Mouse (Mus musculus): ENCODE results near the gene Bysl. TPM values are rescaled to one million over a fixed set of nuclear protein-coding genes. Genes with fewer than 3 reads are reported as not detected.

Gene Bysl
- total and polyA plus RNA-seq, 2 experiments from 2014 or later, result 17.4 to 19.9 TPM

DNA sequence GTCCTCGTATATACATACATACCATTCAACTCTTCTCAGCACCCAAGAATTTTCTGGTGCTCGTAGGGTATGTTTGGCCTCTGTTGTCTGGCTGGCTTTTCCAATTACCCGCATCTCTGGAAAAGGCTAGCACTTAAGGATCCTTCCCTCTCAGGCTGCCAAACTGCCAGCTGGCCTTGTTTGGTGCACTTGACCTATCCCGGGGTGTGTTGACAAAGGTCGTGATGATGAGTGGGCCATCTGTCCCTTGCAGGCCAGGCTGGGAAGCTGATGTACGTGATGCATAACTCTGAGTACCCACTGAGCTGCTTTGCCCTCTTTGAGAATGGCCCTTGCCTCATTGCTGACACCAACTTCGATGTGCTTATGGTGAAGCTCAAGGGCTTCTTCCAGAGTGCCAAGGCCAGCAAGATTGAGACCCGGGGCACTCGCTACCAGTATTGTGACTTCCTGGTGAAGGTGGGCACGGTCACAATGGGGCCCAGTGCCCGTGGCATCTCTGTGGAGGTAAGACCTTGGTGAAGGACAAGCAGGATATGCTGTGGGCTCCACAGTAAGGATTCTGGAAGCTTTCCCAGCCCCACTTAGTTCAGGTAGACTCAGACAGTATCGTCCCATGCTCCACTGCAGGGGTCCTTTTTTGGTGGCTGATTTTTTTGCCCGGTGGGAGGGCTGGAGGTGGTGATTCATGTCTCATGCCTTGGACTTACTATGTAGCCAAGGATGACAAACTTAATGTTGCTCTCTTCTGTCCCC lies 7.4 kb upstream of the Bysl start:
- no peak for ATAC-seq (ENCODE audit: insufficient read depth, low read depth)
- 85% methylated on average over 13 of the region's 13 CpGs for WGBS

GRCm38 (mm10) chr17:47617605-47618307 lies 6.5 kb upstream of the Bysl start:
- H3K4me3 ChIP-seq (ENCODE audit: low read depth, low read length), result no peak overlapping the region
- TF ChIP-seq CTCF (IDR thresholded peaks at IDR 0.05; ENCODE audit: low read depth) (no peak), EP300 (IDR thresholded peaks at IDR 0.05; ENCODE audit: low read depth) (no peak)
- H3K4me1 ChIP-seq (ENCODE audit: control insufficient read depth, insufficient read depth), result peaks cover 2% of the 10 kb centered on the region; the same call in 1 of the 2 replicates
- H3K9ac ChIP-seq (replicated peaks; ENCODE audit: low read depth, low read length), result no peak overlapping the region
- no peak overlapping the region for H3K27ac ChIP-seq (ENCODE audit: low read depth)
- H3K27me3 ChIP-seq (ENCODE audit: control insufficient read depth, insufficient read depth, low read length), result no peaks in the 10 kb centered on the region
- H3K4me2 ChIP-seq (ENCODE audit: low read depth, low read length), result no peak overlapping the region
- no peak for DNase-seq (ENCODE audit: low spot score)
- no peaks in the 10 kb centered on the region for H3K9me3 ChIP-seq (replicated peaks; ENCODE audit: control insufficient read depth, low read length)
- no peak for ATAC-seq (ENCODE audit: insufficient read depth, low read depth)
- WGBS, result 84% methylated on average over 9 of the region's 9 CpGs
- peaks cover 52% of the 10 kb centered on the region for H3K36me3 ChIP-seq (replicated peaks; ENCODE audit: control insufficient read depth, insufficient read depth, low read length)

More for the DNA sequence above, 7.4 kb upstream of the Bysl start:
- no peaks in the 10 kb centered on the region for H3K27me3 ChIP-seq (ENCODE audit: control insufficient read depth, insufficient read depth, low read length)
- peaks cover 58% of the 10 kb centered on the region for H3K36me3 ChIP-seq (replicated peaks; ENCODE audit: control insufficient read depth, insufficient read depth, low read length)
- no peak overlapping the region for H3K4me3 ChIP-seq (ENCODE audit: low read depth, low read length)
- H3K9me3 ChIP-seq (replicated peaks; ENCODE audit: control insufficient read depth, low read length), result no peaks in the 10 kb centered on the region
- H3K27ac ChIP-seq (ENCODE audit: low read depth), result no peak overlapping the region
- TF ChIP-seq EP300 (IDR thresholded peaks at IDR 0.05; ENCODE audit: low read depth), result no peak
- TF ChIP-seq CTCF (IDR thresholded peaks at IDR 0.05; ENCODE audit: low read depth), result no peak
- no peak overlapping the region for H3K9ac ChIP-seq (replicated peaks; ENCODE audit: low read depth, low read length)
- H3K4me1 ChIP-seq (ENCODE audit: control insufficient read depth, insufficient read depth), result no peaks in the 10 kb centered on the region
- H3K4me2 ChIP-seq (ENCODE audit: low read depth, low read length), result no peak overlapping the region
- DNase-seq (ENCODE audit: low spot score), result no peak

DNA sequence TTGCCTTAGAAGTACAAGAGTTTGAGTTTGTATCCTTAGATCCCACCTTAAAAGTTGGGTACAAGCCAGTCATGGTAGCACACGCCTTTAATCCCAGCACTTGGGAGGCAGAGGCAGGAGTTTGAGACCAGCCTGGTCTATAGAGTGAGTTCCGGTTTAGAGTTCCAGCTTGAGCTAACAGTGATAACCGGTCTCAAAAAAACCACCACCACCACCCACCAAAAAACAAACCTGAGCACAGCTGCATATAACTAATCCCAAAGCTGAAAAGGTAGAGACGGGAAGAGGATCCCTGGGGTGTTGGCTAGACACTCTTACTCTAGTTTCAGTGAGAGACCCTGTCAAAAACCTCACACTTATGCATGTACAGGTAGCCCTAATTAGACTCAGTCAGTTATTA lies 5.4 kb upstream of the Bysl start:
- H3K9ac ChIP-seq (replicated peaks; ENCODE audit: low read depth, low read length), result no peak overlapping the region
- H3K27ac ChIP-seq (ENCODE audit: low read depth), result no peak overlapping the region
- 89% methylated on average over 4 of the region's 4 CpGs for WGBS
- ATAC-seq (ENCODE audit: insufficient read depth, low read depth) (no peak), DNase-seq (ENCODE audit: low spot score) (no peak)
- H3K4me1 ChIP-seq (ENCODE audit: control insufficient read depth, insufficient read depth), result peaks cover 11% of the 10 kb centered on the region; the same call in 1 of the 2 replicates
- no peaks in the 10 kb centered on the region for H3K9me3 ChIP-seq (replicated peaks; ENCODE audit: control insufficient read depth, low read length)
- H3K4me3 ChIP-seq (ENCODE audit: low read depth, low read length), result no peak overlapping the region
- TF ChIP-seq EP300 (IDR thresholded peaks at IDR 0.05; ENCODE audit: low read depth), result no peak
- no peak for TF ChIP-seq CTCF (IDR thresholded peaks at IDR 0.05; ENCODE audit: low read depth)
- H3K4me2 ChIP-seq (ENCODE audit: low read depth, low read length), result no peak overlapping the region
- no peaks in the 10 kb centered on the region for H3K27me3 ChIP-seq (ENCODE audit: control insufficient read depth, insufficient read depth, low read length)
- peaks cover 44% of the 10 kb centered on the region for H3K36me3 ChIP-seq (replicated peaks; ENCODE audit: control insufficient read depth, insufficient read depth, low read length)

GRCm38 (mm10) chr17:47616119-47616518 lies 4.8 kb upstream of the Bysl start:
- Histone ChIP-seq H3K4me2 (ENCODE audit: low read depth, low read length) (no peak overlapping the region), H3K9me3 (replicated peaks; ENCODE audit: control insufficient read depth, low read length) (no peaks in the 10 kb centered on the region), H3K27me3 (ENCODE audit: control insufficient read depth, insufficient read depth, low read length) (no peaks in the 10 kb centered on the region), H3K4me1 (ENCODE audit: control insufficient read depth, insufficient read depth) (peaks cover 11% of the 10 kb centered on the region; the same call in 1 of the 2 replicates), H3K27ac (ENCODE audit: low read depth) (no peak overlapping the region), H3K9ac (replicated peaks; ENCODE audit: low read depth, low read length) (no peak overlapping the region), H3K36me3 (replicated peaks; ENCODE audit: control insufficient read depth, insufficient read depth, low read length) (peaks cover 40% of the 10 kb centered on the region), H3K4me3 (ENCODE audit: low read depth, low read length) (no peak overlapping the region)
- DNase-seq (ENCODE audit: low spot score) (no peak), ATAC-seq (ENCODE audit: insufficient read depth, low read depth) (no peak)
- TF ChIP-seq CTCF (IDR thresholded peaks at IDR 0.05; ENCODE audit: low read depth) (no peak), EP300 (IDR thresholded peaks at IDR 0.05; ENCODE audit: low read depth) (no peak)
- 94% methylated on average over 8 of the region's 8 CpGs for WGBS

DNA sequence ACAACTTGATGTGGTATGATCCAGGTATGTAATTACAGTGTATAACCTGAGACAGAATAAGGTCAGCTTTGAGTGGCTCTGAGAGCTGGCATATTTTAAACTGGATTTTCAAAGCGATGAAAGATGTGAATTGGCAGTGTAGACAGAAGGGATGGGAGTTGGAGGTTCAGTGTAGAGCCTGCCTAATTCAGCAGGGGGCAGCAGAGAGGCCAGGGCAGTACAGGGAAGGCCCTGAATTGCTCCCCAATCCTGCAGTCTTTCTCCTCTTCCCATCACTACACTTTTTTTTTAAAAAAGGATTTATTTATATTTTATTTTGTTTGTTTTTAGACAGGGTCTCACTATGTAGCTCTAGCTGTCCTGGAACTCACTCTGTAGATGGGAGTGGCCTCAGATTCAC lies 2.7 kb upstream of the Bysl start:
- DNase-seq (ENCODE audit: low spot score), result no peak
- H3K4me3 ChIP-seq (ENCODE audit: low read depth, low read length), result no peak overlapping the region
- H3K27me3 ChIP-seq (ENCODE audit: control insufficient read depth, insufficient read depth, low read length), result no peaks in the 10 kb centered on the region
- H3K27ac ChIP-seq (ENCODE audit: low read depth), result no peak overlapping the region
- peaks cover 11% of the 10 kb centered on the region; the same call in 1 of the 2 replicates for H3K4me1 ChIP-seq (ENCODE audit: control insufficient read depth, insufficient read depth)
- no peak overlapping the region for H3K4me2 ChIP-seq (ENCODE audit: low read depth, low read length)
- H3K36me3 ChIP-seq (replicated peaks; ENCODE audit: control insufficient read depth, insufficient read depth, low read length), result peaks cover 28% of the 10 kb centered on the region
- no peak overlapping the region for H3K9ac ChIP-seq (replicated peaks; ENCODE audit: low read depth, low read length)
- ATAC-seq (ENCODE audit: insufficient read depth, low read depth), result no peak
- 59% methylated on average over 1 of the region's 1 CpGs for WGBS
- TF ChIP-seq CTCF (IDR thresholded peaks at IDR 0.05; ENCODE audit: low read depth) (peak; percentile 53), EP300 (IDR thresholded peaks at IDR 0.05; ENCODE audit: low read depth) (no peak)
- no peaks in the 10 kb centered on the region for H3K9me3 ChIP-seq (replicated peaks; ENCODE audit: control insufficient read depth, low read length)
